Mouse (Mus musculus): ENCODE results near the gene Ahcy. TPM values are rescaled to one million over a fixed set of nuclear protein-coding genes. Genes with fewer than 3 reads are reported as not detected.

Gene Ahcy
- total and polyA plus RNA-seq, 2 experiments from 2014 or later: 31.1 to 68.0 TPM

GRCm38 (mm10) chr2:155099994-155100795 is 25.9 kb upstream of the Ahcy start:
- no peak for ATAC-seq
- Histone ChIP-seq H3K36me3 (ENCODE audit: insufficient read depth, low read length) (no peaks in the 10 kb centered on the region), H3K27ac (no peak overlapping the region), H3K27me3 (ENCODE audit: insufficient read depth, low read length) (no peaks in the 10 kb centered on the region), H3K9me3 (ENCODE audit: low read length) (no peaks in the 10 kb centered on the region), H3K4me1 (ENCODE audit: insufficient read depth, low read length) (no peaks in the 10 kb centered on the region), H3K4me3 (ENCODE audit: low read length) (no peak overlapping the region), H3K4me2 (ENCODE audit: low read depth, low read length) (no peak overlapping the region), H3K9ac (replicated peaks; ENCODE audit: low read length) (no peak overlapping the region)
- 91% methylated on average over 14 of the region's 14 CpGs for WGBS
- TF ChIP-seq CTCF (IDR thresholded peaks at IDR 0.05; ENCODE audit: low read depth): no peak
- DNase-seq (ENCODE audit: low spot score): no peak

- no peaks in the 10 kb centered on the region for H3K27me3 ChIP-seq (ENCODE audit: insufficient read depth, low read length)
- no peaks in the 10 kb centered on the region for H3K4me1 ChIP-seq (ENCODE audit: insufficient read depth, low read length)
- H3K36me3 ChIP-seq (ENCODE audit: insufficient read depth, low read length): no peaks in the 10 kb centered on the region
- H3K9me3 ChIP-seq (ENCODE audit: low read length): no peaks in the 10 kb centered on the region
- 67% methylated on average over 7 of the region's 7 CpGs for WGBS
- H3K4me3 ChIP-seq (ENCODE audit: low read length): no peak overlapping the region
- ATAC-seq (no peak), DNase-seq (ENCODE audit: low spot score) (no peak)
- no peak overlapping the region for H3K9ac ChIP-seq (replicated peaks; ENCODE audit: low read length)
- no peak overlapping the region for H3K4me2 ChIP-seq (ENCODE audit: low read depth, low read length)
- no peak for TF ChIP-seq CTCF (IDR thresholded peaks at IDR 0.05; ENCODE audit: low read depth)
- H3K27ac ChIP-seq: no peak overlapping the region
Measured at GRCm38 (mm10) chr2:155099421-155099820, 25.1 kb upstream of the Ahcy start.

DNA sequence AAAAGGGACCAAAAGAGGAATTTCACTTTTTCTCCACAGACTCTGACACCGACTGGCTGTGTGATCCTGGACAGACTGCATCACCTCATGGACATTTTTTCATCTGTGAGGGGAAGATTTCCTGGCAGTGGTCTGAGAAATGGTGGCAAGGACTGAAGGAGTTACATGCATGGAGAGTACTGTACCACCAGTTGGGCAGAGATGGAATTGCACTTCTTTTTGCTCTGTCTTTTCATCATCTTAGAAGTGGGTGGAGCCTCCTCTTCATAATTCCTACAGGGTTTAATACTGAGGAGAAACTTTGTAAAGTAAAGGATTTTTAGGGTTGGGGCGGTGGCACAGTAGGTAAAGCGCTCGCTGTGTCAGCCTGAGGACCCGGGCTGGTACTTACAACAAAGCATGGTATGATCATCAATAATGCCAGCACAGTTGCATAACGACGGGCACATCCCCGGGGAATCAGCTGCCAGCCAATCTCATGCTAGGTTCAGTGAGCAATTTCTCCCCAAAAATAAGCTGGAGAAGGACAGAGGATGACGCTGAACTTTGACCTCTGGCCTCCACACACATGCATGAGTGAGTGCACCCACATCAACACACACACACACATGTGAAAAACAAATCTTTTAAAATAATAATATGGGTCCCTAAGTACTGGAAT is 24.6 kb upstream of the Ahcy start:
- H3K9ac ChIP-seq (replicated peaks; ENCODE audit: low read length): no peak overlapping the region
- no peaks in the 10 kb centered on the region for H3K27me3 ChIP-seq (ENCODE audit: insufficient read depth, low read length)
- ATAC-seq (no peak), DNase-seq (ENCODE audit: low spot score) (peak; percentile 21)
- WGBS: 79% methylated on average over 9 of the region's 9 CpGs
- H3K9me3 ChIP-seq (ENCODE audit: low read length): no peaks in the 10 kb centered on the region
- no peak overlapping the region for H3K27ac ChIP-seq
- no peak overlapping the region for H3K4me2 ChIP-seq (ENCODE audit: low read depth, low read length)
- H3K36me3 ChIP-seq (ENCODE audit: insufficient read depth, low read length): no peaks in the 10 kb centered on the region
- H3K4me1 ChIP-seq (ENCODE audit: insufficient read depth, low read length): no peaks in the 10 kb centered on the region
- TF ChIP-seq CTCF (IDR thresholded peaks at IDR 0.05; ENCODE audit: low read depth): peak; percentile 51
- H3K4me3 ChIP-seq (ENCODE audit: low read length): no peak overlapping the region

DNA sequence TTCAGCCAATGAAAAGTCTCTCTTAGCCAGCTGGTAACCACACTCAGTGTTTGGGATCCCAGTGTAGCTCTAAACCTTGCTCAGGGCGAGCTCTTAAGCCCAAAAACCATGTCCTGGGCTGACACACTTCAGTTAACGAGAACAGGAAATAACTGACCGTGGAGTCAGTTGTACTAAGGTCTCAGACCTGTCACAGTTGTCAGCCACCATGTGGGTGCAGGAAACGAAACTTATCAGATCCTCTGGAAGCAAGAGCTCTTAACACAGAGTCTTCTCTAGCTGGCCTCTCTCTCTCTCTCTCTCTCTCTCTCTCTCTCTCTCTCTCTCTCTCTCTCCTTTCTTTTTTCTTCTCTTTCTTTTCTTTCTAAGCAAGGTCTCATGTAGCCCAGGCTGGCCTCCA is 19.1 kb upstream of the Ahcy start:
- H3K27me3 ChIP-seq (ENCODE audit: insufficient read depth, low read length): no peaks in the 10 kb centered on the region
- no peaks in the 10 kb centered on the region for H3K36me3 ChIP-seq (ENCODE audit: insufficient read depth, low read length)
- no peaks in the 10 kb centered on the region for H3K9me3 ChIP-seq (ENCODE audit: low read length)
- ATAC-seq: no peak
- H3K9ac ChIP-seq (replicated peaks; ENCODE audit: low read length): no peak overlapping the region
- H3K27ac ChIP-seq: no peak overlapping the region
- no peak overlapping the region for H3K4me3 ChIP-seq (ENCODE audit: low read length)
- no peak overlapping the region for H3K4me2 ChIP-seq (ENCODE audit: low read depth, low read length)
- WGBS: 60% methylated on average over 4 of the region's 4 CpGs
- DNase-seq (ENCODE audit: low spot score): no peak
- no peaks in the 10 kb centered on the region for H3K4me1 ChIP-seq (ENCODE audit: insufficient read depth, low read length)
- no peak for TF ChIP-seq CTCF (IDR thresholded peaks at IDR 0.05; ENCODE audit: low read depth)

- H3K4me1 ChIP-seq (ENCODE audit: insufficient read depth, low read length): no peaks in the 10 kb centered on the region
- DNase-seq (ENCODE audit: low spot score) (no peak), ATAC-seq (no peak)
- WGBS: 87% methylated on average over 3 of the region's 3 CpGs
- no peaks in the 10 kb centered on the region for H3K36me3 ChIP-seq (ENCODE audit: insufficient read depth, low read length)
- TF ChIP-seq CTCF (IDR thresholded peaks at IDR 0.05; ENCODE audit: low read depth): no peak
- no peak overlapping the region for H3K9ac ChIP-seq (replicated peaks; ENCODE audit: low read length)
- H3K27ac ChIP-seq: no peak overlapping the region
- no peaks in the 10 kb centered on the region for H3K9me3 ChIP-seq (ENCODE audit: low read length)
- no peak overlapping the region for H3K4me3 ChIP-seq (ENCODE audit: low read length)
- H3K27me3 ChIP-seq (ENCODE audit: insufficient read depth, low read length): no peaks in the 10 kb centered on the region
- no peak overlapping the region for H3K4me2 ChIP-seq (ENCODE audit: low read depth, low read length)
Measured at GRCm38 (mm10) chr2:155091743-155092075, 17.4 kb upstream of the Ahcy start.

- Histone ChIP-seq H3K4me2 (ENCODE audit: low read depth, low read length) (no peak overlapping the region), H3K9me3 (ENCODE audit: low read length) (no peaks in the 10 kb centered on the region), H3K9ac (replicated peaks; ENCODE audit: low read length) (no peak overlapping the region), H3K4me3 (ENCODE audit: low read length) (no peak overlapping the region), H3K27me3 (ENCODE audit: insufficient read depth, low read length) (no peaks in the 10 kb centered on the region), H3K36me3 (ENCODE audit: insufficient read depth, low read length) (no peaks in the 10 kb centered on the region), H3K4me1 (ENCODE audit: insufficient read depth, low read length) (no peaks in the 10 kb centered on the region), H3K27ac (no peak overlapping the region)
- ATAC-seq (no peak), DNase-seq (ENCODE audit: low spot score) (no peak)
- TF ChIP-seq CTCF (IDR thresholded peaks at IDR 0.05; ENCODE audit: low read depth): no peak
- WGBS: 50% methylated on average over 13 of the region's 13 CpGs
Measured at GRCm38 (mm10) chr2:155090909-155091742, 16.8 kb upstream of the Ahcy start.

Measured in hindbrain, postnatal 0 days (tissue).